30 mouse cellular contexts compared by ENCODE assay signal in the genomic region with DNA sequence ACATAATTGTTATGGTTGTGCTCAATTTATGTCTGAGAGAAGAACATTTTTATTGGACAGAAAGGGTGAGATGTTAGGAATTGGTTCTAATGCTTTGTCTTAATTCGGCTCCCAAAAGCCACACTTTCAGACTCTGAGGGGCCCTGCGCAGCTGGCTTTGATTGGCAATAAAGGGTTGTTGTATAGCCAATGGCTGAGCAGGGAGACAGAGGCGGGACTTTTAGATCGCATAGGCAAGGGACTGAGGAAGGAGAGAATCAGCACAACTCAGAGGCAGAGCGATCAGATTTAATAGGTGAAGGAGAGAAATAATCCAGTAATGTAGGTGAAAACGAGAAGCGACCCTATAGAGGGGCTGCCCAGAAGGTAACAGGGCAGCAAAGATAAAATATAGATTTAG.
DNase-seq lines count a peak whose midpoint lies in the region; ATAC-seq and TF ChIP-seq lines count a peak whose summit lies in the region.
"Had no signal": no experiment of that assay in that cellular context is flagged by ENCODE, and none has a peak within 500 bp of the region (broad histone marks: within the 10 kb centered on the region; RNA-seq: fewer than 3 reads in every experiment).

No protein-coding gene starts in this region.

- no peak overlapping the region for H3K9ac ChIP-seq in heart, embryonic 11.5 days (ENCODE audit: low read depth, low read length)
- no peak overlapping the region for H3K9ac ChIP-seq in midbrain, embryonic 12.5 days (replicated peaks)
- no peak overlapping the region for H3K9ac ChIP-seq in midbrain, embryonic 11.5 days (ENCODE audit: low read length)
- no peak overlapping the region for H3K9ac ChIP-seq in neural tube, embryonic 15.5 days (replicated peaks)
- H3K9ac ChIP-seq: embryonic facial prominence, embryonic 15.5 days; forebrain, embryonic 12.5 days; limb, embryonic 15.5 days; liver, embryonic 13.5 days; midbrain, embryonic 15.5 days; neural tube, embryonic 12.5 days; stomach, embryonic 15.5 days had no signal

- no peak for TF ChIP-seq POLR2A in brain, embryonic 14.5 days (IDR thresholded peaks at IDR 0.05; ENCODE audit: borderline replicate concordance, extremely low read depth, insufficient read depth, insufficient read length, poor library complexity, severe bottlenecking)

- H3K36me3 ChIP-seq in heart, embryonic 11.5 days (ENCODE audit: control insufficient read depth, insufficient read depth, low read length): no peaks in the 10 kb centered on the region
- H3K36me3 ChIP-seq in midbrain, embryonic 12.5 days: no peaks in the 10 kb centered on the region
- H3K36me3 ChIP-seq in midbrain, embryonic 11.5 days (ENCODE audit: control insufficient read depth, insufficient read depth, low read length): no peaks in the 10 kb centered on the region
- no peaks in the 10 kb centered on the region for H3K36me3 ChIP-seq in neural tube, embryonic 15.5 days
- H3K36me3 ChIP-seq: embryonic facial prominence, embryonic 15.5 days; forebrain, embryonic 12.5 days; limb, embryonic 15.5 days; liver, embryonic 13.5 days; midbrain, embryonic 15.5 days; neural tube, embryonic 12.5 days; stomach, embryonic 15.5 days had no signal

- 0 out of 2 replicates have a peak overlapping the region, but pooled peaks have one; percentile 24 for H3K4me2 ChIP-seq in heart, embryonic 11.5 days
- no peak overlapping the region for H3K4me2 ChIP-seq in midbrain, embryonic 12.5 days (replicated peaks)
- H3K4me2 ChIP-seq in midbrain, embryonic 11.5 days: no peak overlapping the region
- 0 out of 2 replicates have a peak overlapping the region, but pooled peaks have one; percentile 17 for H3K4me2 ChIP-seq in neural tube, embryonic 15.5 days
- H3K4me2 ChIP-seq: embryonic facial prominence, embryonic 15.5 days; forebrain, embryonic 12.5 days; limb, embryonic 15.5 days; liver, embryonic 13.5 days; midbrain, embryonic 15.5 days; neural tube, embryonic 12.5 days; stomach, embryonic 15.5 days had no signal

- no peak overlapping the region for H3K4me3 ChIP-seq in heart, embryonic 11.5 days (ENCODE audit: low read depth, low read length)
- no peak overlapping the region for H3K4me3 ChIP-seq in midbrain, embryonic 12.5 days
- no peak overlapping the region for H3K4me3 ChIP-seq in midbrain, embryonic 11.5 days (ENCODE audit: low read depth, low read length)
- no peak overlapping the region for H3K4me3 ChIP-seq in neural tube, embryonic 15.5 days (replicated peaks)
- H3K4me3 ChIP-seq: embryonic facial prominence, embryonic 15.5 days; forebrain, embryonic 12.5 days; limb, embryonic 15.5 days; liver, embryonic 13.5 days; megakaryocyte, embryonic 14.5 days; midbrain, embryonic 15.5 days; neural tube, embryonic 12.5 days; stomach, embryonic 15.5 days had no signal

- no peak for DNase-seq in heart, adult 9 months (ENCODE audit: low spot score in 2 of 2)
- no peak for DNase-seq in midbrain, embryonic 11.5 days (ENCODE audit: low spot score, missing footprints)
- peak; percentile 6 for DNase-seq in brain, embryonic 14.5 days (ENCODE audit: low read depth)
- DNase-seq in urinary bladder, postnatal 14 days (ENCODE audit: low spot score): no peak
- DNase-seq: adrenal gland, postnatal 25 days; cerebellum, adult 18-20 months; cerebellum, postnatal 10 days; gastrocnemius, postnatal 10 days; kidney, adult 2 months; kidney, postnatal 4 days; liver, embryonic 13.5 days; lung, adult 18-20 months; lung, postnatal 4 days; right cerebral cortex, postnatal 14 days; thymus, adult 18-20 months; thymus, postnatal 25 days had no signal

- 36% methylated on average over 7 of the region's 7 CpGs for WGBS in heart, embryonic 11.5 days (ENCODE audit: insufficient replicate concordance)
- 46% methylated on average over 7 of the region's 7 CpGs for WGBS in midbrain, embryonic 12.5 days
- WGBS in midbrain, embryonic 11.5 days: 39% methylated on average over 7 of the region's 7 CpGs
- 39% methylated on average over 7 of the region's 7 CpGs for WGBS in neural tube, embryonic 15.5 days

- H3K9me3 ChIP-seq in heart, embryonic 11.5 days (replicated peaks; ENCODE audit: control insufficient read depth, low read length): no peaks in the 10 kb centered on the region
- 0 out of 2 replicates have a peak, but pooled peaks cover 4% of the 10 kb centered on the region for H3K9me3 ChIP-seq in midbrain, embryonic 12.5 days
- no peaks in the 10 kb centered on the region; the same call in 1 of the 2 replicates for H3K9me3 ChIP-seq in midbrain, embryonic 11.5 days (ENCODE audit: control insufficient read depth, low read length)
- no peaks in the 10 kb centered on the region for H3K9me3 ChIP-seq in neural tube, embryonic 15.5 days (replicated peaks)
- H3K9me3 ChIP-seq: embryonic facial prominence, embryonic 15.5 days; forebrain, embryonic 12.5 days; limb, embryonic 15.5 days; liver, embryonic 13.5 days; midbrain, embryonic 15.5 days; neural tube, embryonic 12.5 days; stomach, embryonic 15.5 days had no signal

- TF ChIP-seq CTCF in brain, embryonic 14.5 days (IDR thresholded peaks at IDR 0.05; ENCODE audit: borderline replicate concordance, extremely low read depth, insufficient read depth, insufficient read length): no peak

- H3K4me1 ChIP-seq in heart, embryonic 11.5 days (ENCODE audit: control insufficient read depth, insufficient read depth, low read length): no peaks in the 10 kb centered on the region
- peaks cover 7% of the 10 kb centered on the region; the same call in 1 of the 2 replicates for H3K4me1 ChIP-seq in midbrain, embryonic 12.5 days
- no peaks in the 10 kb centered on the region for H3K4me1 ChIP-seq in midbrain, embryonic 11.5 days (ENCODE audit: control insufficient read depth, insufficient read depth, low read length)
- peaks cover 13% of the 10 kb centered on the region; the same call in 1 of the 2 replicates for H3K4me1 ChIP-seq in neural tube, embryonic 15.5 days
- H3K4me1 ChIP-seq: embryonic facial prominence, embryonic 15.5 days; limb, embryonic 15.5 days; liver, embryonic 13.5 days; megakaryocyte, embryonic 14.5 days; midbrain, embryonic 15.5 days; stomach, embryonic 15.5 days had no signal

- no peak for ATAC-seq in heart, embryonic 11.5 days (replicated peaks; ENCODE audit: insufficient number of reproducible peaks, low FRiP score, low TSS enrichment)
- ATAC-seq in midbrain, embryonic 12.5 days (ENCODE audit: low FRiP score, low read depth): 0 out of 2 replicates have a peak, but pooled peaks have one; percentile 30
- ATAC-seq in midbrain, embryonic 11.5 days (ENCODE audit: low FRiP score): no peak
- ATAC-seq in neural tube, embryonic 15.5 days (ENCODE audit: low FRiP score): peak; percentile 39
- ATAC-seq: hindbrain, embryonic 16.5 days; lung, postnatal 0 days; midbrain, embryonic 15.5 days; Patski had no signal

- H3K27me3 ChIP-seq in heart, embryonic 11.5 days (ENCODE audit: control insufficient read depth, insufficient read depth, low read length): no peaks in the 10 kb centered on the region
- H3K27me3 ChIP-seq in midbrain, embryonic 12.5 days: no peaks in the 10 kb centered on the region
- no peaks in the 10 kb centered on the region for H3K27me3 ChIP-seq in midbrain, embryonic 11.5 days (ENCODE audit: control insufficient read depth, insufficient read depth, low read length)
- H3K27me3 ChIP-seq in neural tube, embryonic 15.5 days (replicated peaks): no peaks in the 10 kb centered on the region
- H3K27me3 ChIP-seq: embryonic facial prominence, embryonic 15.5 days; forebrain, embryonic 12.5 days; limb, embryonic 15.5 days; liver, embryonic 13.5 days; megakaryocyte, embryonic 14.5 days; midbrain, embryonic 15.5 days; neural tube, embryonic 12.5 days; stomach, embryonic 15.5 days had no signal

- no peak overlapping the region for H3K27ac ChIP-seq in heart, embryonic 11.5 days (ENCODE audit: low read depth, low read length)
- H3K27ac ChIP-seq in midbrain, embryonic 12.5 days (replicated peaks): no peak overlapping the region
- no peak overlapping the region for H3K27ac ChIP-seq in midbrain, embryonic 11.5 days (ENCODE audit: low read depth, low read length)
- 0 out of 2 replicates have a peak overlapping the region, but pooled peaks have one; percentile 18 for H3K27ac ChIP-seq in neural tube, embryonic 15.5 days (replicated peaks)
- H3K27ac ChIP-seq: embryonic facial prominence, embryonic 15.5 days; forebrain, embryonic 12.5 days; kidney, postnatal 0 days; limb, embryonic 15.5 days; liver, embryonic 13.5 days; midbrain, embryonic 15.5 days; neural tube, embryonic 12.5 days; stomach, embryonic 15.5 days had no signal

Comparison
In these comparisons a context has a peak if more than half of its experiments do, and no peak if none do; other contexts are left out.
1. ATAC-seq: peak in midbrain, embryonic 12.5 days (single experiment) and neural tube, embryonic 15.5 days (single experiment); none in heart, embryonic 11.5 days (single experiment) and midbrain, embryonic 11.5 days (single experiment).
2. H3K4me2 ChIP-seq: peak in heart, embryonic 11.5 days (single experiment) and neural tube, embryonic 15.5 days (single experiment); none in midbrain, embryonic 12.5 days (single experiment) and midbrain, embryonic 11.5 days (single experiment).